Mouse (Mus musculus): Measurements from ENCODE around the gene Grpr. TPM values are rescaled to one million over a fixed set of nuclear protein-coding genes. Genes with fewer than 3 reads are reported as not detected.

Gene Grpr
- 1 to 10 TPM; 1.4 to 2.8 TPM for total RNA-seq (2021)

- peak; percentile 27 to 54 for DNase-seq (ENCODE audit: extremely low spot score in 1 of 2, low spot score in 2 of 2)
- intact Hi-C loops (cut with DNase I): loop anchor here (10.0 kb wide), 2 partner anchors 355 to 585 kb away; partner anchors contain the start of genes Ap1s2 and S100g
These were observed at the start of gene Grpr for GRCm38 (mm10) chrX:163549666-163550065. Gene Grpr, minus strand, starts transcription at chrX:163549677.

GRCm38 (mm10) chrX:163560521-163560920, 11.0 kb upstream of the Grpr start:
- intact Hi-C loops (cut with DNase I): no loop called here
- no peak for DNase-seq (ENCODE audit: extremely low spot score in 1 of 2, low spot score in 2 of 2)

- DNase-seq (ENCODE audit: extremely low spot score in 1 of 2, low spot score in 2 of 2): no peak
- intact Hi-C loops (cut with DNase I): no loop called here
These were observed 2.4 kb downstream of the Grpr start for GRCm38 (mm10) chrX:163547042-163547441.

- intact Hi-C loops (cut with DNase I): no loop called here
- DNase-seq (ENCODE audit: extremely low spot score in 1 of 2, low spot score in 2 of 2): no peak
These were observed 16.6 kb downstream of the Grpr start for GRCm38 (mm10) chrX:163532836-163533235.

- no peak for DNase-seq (ENCODE audit: extremely low spot score in 1 of 2, low spot score in 2 of 2)
- intact Hi-C loops (cut with DNase I): loop anchor here (10.0 kb wide), 1 partner anchor 64 kb away; no protein-coding TSS in a partner anchor
These were observed 30.4 kb downstream of the Grpr start for GRCm38 (mm10) chrX:163518963-163519541.

- intact Hi-C loops (cut with DNase I): loop anchor here (10.0 kb wide), 1 partner anchor 57 kb away; no protein-coding TSS in a partner anchor
- DNase-seq (ENCODE audit: extremely low spot score in 1 of 2, low spot score in 2 of 2): no peak
These were observed 37.7 kb downstream of the Grpr start for GRCm38 (mm10) chrX:163511766-163512165.

- intact Hi-C loops (cut with DNase I): no loop called here
- DNase-seq (ENCODE audit: extremely low spot score in 1 of 2, low spot score in 2 of 2): no peak
These were observed 47.4 kb downstream of the Grpr start for GRCm38 (mm10) chrX:163502088-163502487.

Other genes starting within 250 kb of the Grpr start
- 1 to 10 TPM in 1 of 2 experiments, under 1 TPM in 1; 0.79 to 1.1 TPM for gene Rnf138rt1, start 211.7 kb upstream of the Grpr start, total RNA-seq (2021)